Mouse (Mus musculus) brain, embryonic 14.5 days (tissue): ENCODE results near the gene Ppp1r12b. TPM values are rescaled to one million over a fixed set of nuclear protein-coding genes. Genes with fewer than 3 reads are reported as not detected.
A peak's percentile ranks its signal among the peaks of the same experiment; 100 is the strongest.

Source experiments
- DNase-seq: peaks from one replicate; pipeline ENCODE4 v3.0.0-alpha.2; 2011; ENCODE audit warnings: low read depth
- CTCF ChIP-seq: fragments of 200-500 bp; IDR thresholded peaks from 2 replicates; pipeline ENCODE4 v1.5.1; 2012; ENCODE audit warnings: inconsistent platforms, mild to moderate bottlenecking, moderate library complexity, borderline replicate concordance; ENCODE audit not compliant: insufficient read depth, insufficient read length; ENCODE audit errors: extremely low read depth
- POLR2A ChIP-seq: fragments of 200-500 bp; IDR thresholded peaks from 2 replicates; pipeline ENCODE4 v1.6.1; 2012; ENCODE audit warnings: mild to moderate bottlenecking, inconsistent platforms, borderline replicate concordance; ENCODE audit not compliant: poor library complexity, insufficient read depth, insufficient read length, severe bottlenecking; ENCODE audit errors: extremely low read depth
- polyA plus RNA-seq: library from polyadenylated mRNA; depleted of rRNA; stranded (reverse); fragments of >200 nt; gene quantifications from 2 replicates; pipeline ENCODE4 v1.2.3, GENCODE M21; 2012

Ppp1r12b gene
- polyA plus RNA-seq, 1 experiment: 16.8 TPM

- TF ChIP-seq POLR2A: no peak
- TF ChIP-seq CTCF: no peak
- DNase-seq: no peak
These were observed 130.8 kb downstream of the Ppp1r12b start for GRCm38 (mm10) chr1:134824896-134825295.

- no peak for DNase-seq
- no peak for TF ChIP-seq POLR2A
- no peak for TF ChIP-seq CTCF
These were observed 131.9 kb downstream of the Ppp1r12b start for GRCm38 (mm10) chr1:134823842-134824241.

GRCm38 (mm10) chr1:134823323-134823722 lies 132.4 kb downstream of the Ppp1r12b start:
- no peak for DNase-seq
- no peak for TF ChIP-seq CTCF
- no peak for TF ChIP-seq POLR2A

- DNase-seq: no peak
- no peak for TF ChIP-seq POLR2A
- TF ChIP-seq CTCF: no peak
These were observed 134.9 kb downstream of the Ppp1r12b start for GRCm38 (mm10) chr1:134820882-134821281.

- TF ChIP-seq POLR2A (no peak), CTCF (no peak)
- DNase-seq: no peak
These were observed 136.5 kb downstream of the Ppp1r12b start for GRCm38 (mm10) chr1:134819196-134819595.

GRCm38 (mm10) chr1:134818716-134819115 lies 137.0 kb downstream of the Ppp1r12b start:
- TF ChIP-seq POLR2A (no peak), CTCF (no peak)
- no peak for DNase-seq

GRCm38 (mm10) chr1:134817916-134818595 lies 137.7 kb downstream of the Ppp1r12b start:
- TF ChIP-seq POLR2A (no peak), CTCF (no peak)
- no peak for DNase-seq

- DNase-seq: no peak
- no peak for TF ChIP-seq POLR2A
- no peak for TF ChIP-seq CTCF
These were observed 138.6 kb downstream of the Ppp1r12b start for GRCm38 (mm10) chr1:134817120-134817519.

GRCm38 (mm10) chr1:134816617-134817016 lies 139.1 kb downstream of the Ppp1r12b start:
- TF ChIP-seq CTCF (no peak), POLR2A (no peak)
- peak; percentile 87 for DNase-seq

GRCm38 (mm10) chr1:134815748-134816147 lies 140.0 kb downstream of the Ppp1r12b start:
- TF ChIP-seq CTCF: no peak
- TF ChIP-seq POLR2A: no peak
- DNase-seq: no peak

- peak; percentile 82 for DNase-seq
- TF ChIP-seq CTCF (no peak), POLR2A (no peak)
These were observed 150.3 kb downstream of the Ppp1r12b start for GRCm38 (mm10) chr1:134805471-134805870.

- DNase-seq: peak; percentile 66
- no peak for TF ChIP-seq CTCF
- TF ChIP-seq POLR2A: no peak
These were observed 151.4 kb downstream of the Ppp1r12b start for GRCm38 (mm10) chr1:134804373-134804772.

GRCm38 (mm10) chr1:134803286-134804117 lies 152.2 kb downstream of the Ppp1r12b start:
- TF ChIP-seq CTCF (no peak), POLR2A (no peak)
- DNase-seq: peak; percentile 70
